Mouse (Mus musculus): ENCODE results near the gene Tcf15. TPM values are rescaled to one million over a fixed set of nuclear protein-coding genes. Genes with fewer than 3 reads are reported as not detected.

Tcf15 gene
- polyA plus RNA-seq, 1 experiment from 2014 or later, result 3.4 TPM

- no peak overlapping the region for H3K27ac ChIP-seq (ENCODE audit: low read depth, low read length)
- WGBS, result 78% methylated on average over 10 of the region's 10 CpGs
Observed at GRCm38 (mm10) chr2:152112970-152113369, 30.4 kb upstream of the Tcf15 start.

GRCm38 (mm10) chr2:152114057-152114975 is 29.0 kb upstream of the Tcf15 start:
- Histone ChIP-seq H3K27me3 (ENCODE audit: control insufficient read depth, insufficient read depth, low read length) (no peaks in the 10 kb centered on the region), H3K27ac (ENCODE audit: low read depth, low read length) (no peak overlapping the region), H3K9me3 (ENCODE audit: control insufficient read depth, low read length) (no peaks in the 10 kb centered on the region), H3K4me3 (ENCODE audit: low read depth, low read length) (peak overlapping the region; percentile 19), H3K4me1 (replicated peaks; ENCODE audit: control insufficient read depth, insufficient read depth, low read length) (peaks cover 11% of the 10 kb centered on the region), H3K9ac (ENCODE audit: low read length) (peak overlapping the region; percentile 39), H3K4me2 (ENCODE audit: low read depth, low read length, severe bottlenecking) (peak overlapping the region; percentile 55), H3K36me3 (ENCODE audit: control insufficient read depth, insufficient read depth, low read length) (no peaks in the 10 kb centered on the region)
- DNase-seq (ENCODE audit: low spot score), result peak; percentile 75
- ATAC-seq (replicated peaks; ENCODE audit: low FRiP score), result peak; percentile 63
- 11% methylated on average over 35 of the region's 36 CpGs for WGBS

More at GRCm38 (mm10) chr2:152112970-152113369, 30.4 kb upstream of the Tcf15 start:
- Histone ChIP-seq H3K4me2 (ENCODE audit: low read depth, low read length, severe bottlenecking) (no peak overlapping the region), H3K4me3 (ENCODE audit: low read depth, low read length) (no peak overlapping the region), H3K36me3 (ENCODE audit: control insufficient read depth, insufficient read depth, low read length) (no peaks in the 10 kb centered on the region), H3K9ac (ENCODE audit: low read length) (no peak overlapping the region), H3K9me3 (ENCODE audit: control insufficient read depth, low read length) (no peaks in the 10 kb centered on the region), H3K27me3 (ENCODE audit: control insufficient read depth, insufficient read depth, low read length) (no peaks in the 10 kb centered on the region), H3K4me1 (replicated peaks; ENCODE audit: control insufficient read depth, insufficient read depth, low read length) (peaks cover 11% of the 10 kb centered on the region)
- DNase-seq (ENCODE audit: low spot score), result no peak
- ATAC-seq (replicated peaks; ENCODE audit: low FRiP score), result no peak

GRCm38 (mm10) chr2:152117694-152118093 is 25.7 kb upstream of the Tcf15 start:
- Histone ChIP-seq H3K4me1 (replicated peaks; ENCODE audit: control insufficient read depth, insufficient read depth, low read length) (peaks cover 11% of the 10 kb centered on the region), H3K4me2 (ENCODE audit: low read depth, low read length, severe bottlenecking) (no peak overlapping the region), H3K27me3 (ENCODE audit: control insufficient read depth, insufficient read depth, low read length) (no peaks in the 10 kb centered on the region), H3K4me3 (ENCODE audit: low read depth, low read length) (no peak overlapping the region), H3K9ac (ENCODE audit: low read length) (no peak overlapping the region), H3K9me3 (ENCODE audit: control insufficient read depth, low read length) (no peaks in the 10 kb centered on the region), H3K36me3 (ENCODE audit: control insufficient read depth, insufficient read depth, low read length) (no peaks in the 10 kb centered on the region), H3K27ac (ENCODE audit: low read depth, low read length) (no peak overlapping the region)
- no peak for DNase-seq (ENCODE audit: low spot score)
- no peak for ATAC-seq (replicated peaks; ENCODE audit: low FRiP score)
- 87% methylated on average over 7 of the region's 7 CpGs for WGBS

GRCm38 (mm10) chr2:152119228-152119865 is 24.0 kb upstream of the Tcf15 start:
- Histone ChIP-seq H3K9me3 (ENCODE audit: control insufficient read depth, low read length) (no peaks in the 10 kb centered on the region), H3K4me2 (ENCODE audit: low read depth, low read length, severe bottlenecking) (no peak overlapping the region), H3K27ac (ENCODE audit: low read depth, low read length) (no peak overlapping the region), H3K36me3 (ENCODE audit: control insufficient read depth, insufficient read depth, low read length) (no peaks in the 10 kb centered on the region), H3K4me3 (ENCODE audit: low read depth, low read length) (no peak overlapping the region), H3K27me3 (ENCODE audit: control insufficient read depth, insufficient read depth, low read length) (no peaks in the 10 kb centered on the region), H3K9ac (ENCODE audit: low read length) (no peak overlapping the region), H3K4me1 (replicated peaks; ENCODE audit: control insufficient read depth, insufficient read depth, low read length) (peaks cover 9% of the 10 kb centered on the region)
- no peak for DNase-seq (ENCODE audit: low spot score)
- no peak for ATAC-seq (replicated peaks; ENCODE audit: low FRiP score)
- 58% methylated on average over 6 of the region's 6 CpGs for WGBS

- Histone ChIP-seq H3K4me2 (ENCODE audit: low read depth, low read length, severe bottlenecking) (no peak overlapping the region), H3K9ac (ENCODE audit: low read length) (no peak overlapping the region), H3K27ac (ENCODE audit: low read depth, low read length) (no peak overlapping the region), H3K4me3 (ENCODE audit: low read depth, low read length) (no peak overlapping the region), H3K4me1 (replicated peaks; ENCODE audit: control insufficient read depth, insufficient read depth, low read length) (no peaks in the 10 kb centered on the region), H3K27me3 (ENCODE audit: control insufficient read depth, insufficient read depth, low read length) (no peaks in the 10 kb centered on the region), H3K9me3 (ENCODE audit: control insufficient read depth, low read length) (no peaks in the 10 kb centered on the region), H3K36me3 (ENCODE audit: control insufficient read depth, insufficient read depth, low read length) (no peaks in the 10 kb centered on the region)
- ATAC-seq (replicated peaks; ENCODE audit: low FRiP score) (no peak), DNase-seq (ENCODE audit: low spot score) (no peak)
- WGBS, result 81% methylated on average over 9 of the region's 9 CpGs
Observed at GRCm38 (mm10) chr2:152122896-152123295, 20.5 kb upstream of the Tcf15 start.

GRCm38 (mm10) chr2:152128597-152128996 is 14.8 kb upstream of the Tcf15 start:
- H3K36me3 ChIP-seq (ENCODE audit: control insufficient read depth, insufficient read depth, low read length), result no peaks in the 10 kb centered on the region
- H3K27ac ChIP-seq (ENCODE audit: low read depth, low read length), result no peak overlapping the region
- no peak overlapping the region for H3K4me3 ChIP-seq (ENCODE audit: low read depth, low read length)
- H3K9me3 ChIP-seq (ENCODE audit: control insufficient read depth, low read length), result no peaks in the 10 kb centered on the region
- ATAC-seq (replicated peaks; ENCODE audit: low FRiP score) (no peak), DNase-seq (ENCODE audit: low spot score) (no peak)
- H3K4me2 ChIP-seq (ENCODE audit: low read depth, low read length, severe bottlenecking), result no peak overlapping the region
- 80% methylated on average over 2 of the region's 2 CpGs for WGBS
- no peaks in the 10 kb centered on the region for H3K4me1 ChIP-seq (replicated peaks; ENCODE audit: control insufficient read depth, insufficient read depth, low read length)
- no peak overlapping the region for H3K9ac ChIP-seq (ENCODE audit: low read length)
- no peaks in the 10 kb centered on the region for H3K27me3 ChIP-seq (ENCODE audit: control insufficient read depth, insufficient read depth, low read length)

GRCm38 (mm10) chr2:152129778-152130177 is 13.6 kb upstream of the Tcf15 start:
- Histone ChIP-seq H3K27me3 (ENCODE audit: control insufficient read depth, insufficient read depth, low read length) (no peaks in the 10 kb centered on the region), H3K36me3 (ENCODE audit: control insufficient read depth, insufficient read depth, low read length) (no peaks in the 10 kb centered on the region), H3K4me3 (ENCODE audit: low read depth, low read length) (no peak overlapping the region), H3K4me1 (replicated peaks; ENCODE audit: control insufficient read depth, insufficient read depth, low read length) (no peaks in the 10 kb centered on the region), H3K9ac (ENCODE audit: low read length) (no peak overlapping the region), H3K4me2 (ENCODE audit: low read depth, low read length, severe bottlenecking) (no peak overlapping the region), H3K27ac (ENCODE audit: low read depth, low read length) (no peak overlapping the region), H3K9me3 (ENCODE audit: control insufficient read depth, low read length) (no peaks in the 10 kb centered on the region)
- ATAC-seq (replicated peaks; ENCODE audit: low FRiP score), result no peak
- 72% methylated on average over 3 of the region's 3 CpGs for WGBS
- no peak for DNase-seq (ENCODE audit: low spot score)

GRCm38 (mm10) chr2:152132016-152132415 is 11.3 kb upstream of the Tcf15 start:
- Histone ChIP-seq H3K4me3 (ENCODE audit: low read depth, low read length) (no peak overlapping the region), H3K27me3 (ENCODE audit: control insufficient read depth, insufficient read depth, low read length) (no peaks in the 10 kb centered on the region), H3K4me1 (replicated peaks; ENCODE audit: control insufficient read depth, insufficient read depth, low read length) (no peaks in the 10 kb centered on the region), H3K4me2 (ENCODE audit: low read depth, low read length, severe bottlenecking) (no peak overlapping the region), H3K9ac (ENCODE audit: low read length) (no peak overlapping the region), H3K27ac (ENCODE audit: low read depth, low read length) (no peak overlapping the region), H3K9me3 (ENCODE audit: control insufficient read depth, low read length) (no peaks in the 10 kb centered on the region), H3K36me3 (ENCODE audit: control insufficient read depth, insufficient read depth, low read length) (no peaks in the 10 kb centered on the region)
- WGBS, result 70% methylated on average over 9 of the region's 9 CpGs
- no peak for ATAC-seq (replicated peaks; ENCODE audit: low FRiP score)
- DNase-seq (ENCODE audit: low spot score), result no peak
